Mouse (Mus musculus) adrenal gland (tissue): ENCODE measurements around the gene Fank1.

Experiments
- intact Hi-C: fragments of 180-260 bp; cut with DNase I; formaldehyde crosslinking; loops from one replicate; pipeline ENCODE4 v1.15.1; 2025

The Fank1 gene

GRCm38 (mm10) chr7:133889986-133890385, 113.3 kb downstream of the Fank1 start:
- intact Hi-C loops: no loop called here

DNA sequence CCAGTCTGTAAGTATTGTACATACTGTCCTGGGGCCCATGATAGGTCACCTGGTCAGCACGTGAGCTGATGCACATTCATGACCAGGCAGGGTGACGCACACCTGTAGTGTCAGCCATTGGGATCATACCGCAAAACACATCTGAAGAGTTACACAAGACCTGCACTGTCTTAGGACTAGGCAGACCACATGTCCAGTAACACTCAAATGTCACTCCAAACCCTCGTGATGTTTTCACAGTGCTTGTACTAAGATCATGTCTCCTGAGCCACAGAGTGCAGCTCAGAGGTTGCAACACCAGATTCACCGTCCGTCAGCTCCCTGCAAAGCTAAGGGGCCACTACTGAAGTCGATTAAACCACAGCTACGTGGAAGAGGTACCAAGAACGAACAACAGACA, 114.6 kb downstream of the Fank1 start:
- intact Hi-C loops: no loop called here

- intact Hi-C loops: no loop called here
Observed at GRCm38 (mm10) chr7:133891796-133892195, 115.1 kb downstream of the Fank1 start.

DNA sequence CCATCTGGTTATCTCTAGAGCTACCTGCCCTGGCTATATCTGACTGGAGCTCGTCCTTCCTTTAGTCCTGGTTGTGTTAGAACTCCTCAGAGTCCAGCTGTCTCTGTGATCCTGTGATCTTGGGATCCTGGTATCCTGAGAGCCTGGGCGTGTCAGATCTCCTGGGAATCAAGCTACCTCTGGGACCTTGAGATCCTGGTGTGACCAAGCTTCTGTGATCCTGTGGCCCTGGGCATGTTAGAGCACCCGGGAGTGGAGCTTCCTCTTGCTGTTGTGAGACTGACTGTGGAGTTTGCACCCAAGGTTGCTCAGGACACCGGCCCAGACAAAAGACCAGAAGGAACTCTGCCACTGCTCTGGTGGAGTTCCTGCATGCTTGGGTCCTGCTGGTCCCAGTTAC, 122.7 kb downstream of the Fank1 start:
- intact Hi-C loops: no loop called here

DNA sequence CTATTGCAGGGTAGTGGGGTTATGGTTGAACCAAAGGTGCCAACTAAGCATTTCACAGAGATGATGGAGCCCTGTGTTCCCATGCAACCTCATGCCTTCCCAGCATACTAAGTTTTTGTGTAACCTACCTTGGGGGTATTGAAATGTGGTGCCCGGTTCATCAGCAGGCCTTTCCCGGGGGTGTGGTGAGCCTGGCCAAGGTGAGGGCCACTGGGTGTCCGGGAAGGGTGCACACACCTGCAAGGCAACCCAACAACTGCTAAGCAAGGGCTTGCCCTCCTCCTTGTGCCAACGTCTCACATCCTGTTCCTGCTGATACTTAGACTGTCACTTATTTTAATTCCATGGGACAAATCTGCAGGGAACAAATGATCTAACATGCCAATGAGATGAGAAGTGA, 132.3 kb downstream of the Fank1 start:
- intact Hi-C loops: no loop called here

GRCm38 (mm10) chr7:133909833-133910375, 133.2 kb downstream of the Fank1 start:
- intact Hi-C loops: no loop called here

GRCm38 (mm10) chr7:133911881-133912280, 135.2 kb downstream of the Fank1 start:
- intact Hi-C loops: no loop called here

DNA sequence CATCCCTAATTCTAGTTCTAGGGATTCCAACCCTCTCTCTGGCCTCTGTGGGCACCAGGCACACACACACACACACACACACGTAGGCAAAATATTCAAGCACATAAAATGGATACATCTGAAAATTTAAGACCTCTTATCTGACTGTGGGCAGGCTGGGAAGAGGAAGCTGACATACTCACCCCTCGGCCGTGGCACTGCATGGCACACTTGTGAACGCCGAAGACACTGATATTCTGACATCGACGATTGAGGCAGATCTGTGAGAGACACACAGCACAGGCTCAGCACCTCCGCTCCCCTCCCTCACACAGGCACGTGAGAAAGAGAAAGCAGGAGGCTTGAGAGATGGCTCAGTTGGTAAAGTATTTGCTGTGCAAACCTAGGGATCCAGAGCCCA, 139.6 kb downstream of the Fank1 start:
- intact Hi-C loops: no loop called here

DNA sequence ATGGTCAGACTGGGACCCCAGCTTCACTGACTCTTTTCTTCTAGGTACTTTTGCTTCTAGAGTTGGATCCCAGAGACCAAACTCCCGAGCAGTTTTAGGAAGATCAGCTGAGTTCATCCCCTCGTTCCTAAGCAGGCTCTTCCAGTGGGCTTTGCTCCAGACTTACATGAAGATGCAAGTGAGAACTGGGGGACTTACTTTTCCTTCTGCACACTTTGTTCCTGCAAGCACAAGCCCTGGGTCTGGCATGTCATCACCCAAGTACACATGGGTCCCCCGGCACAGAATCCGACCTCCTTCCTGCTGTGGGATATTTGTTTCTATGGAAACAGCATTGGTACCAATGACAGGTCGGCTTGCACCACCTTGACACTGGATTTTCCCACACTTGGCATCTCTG, 142.6 kb downstream of the Fank1 start:
- intact Hi-C loops: no loop called here

GRCm38 (mm10) chr7:133919918-133920317, 143.3 kb downstream of the Fank1 start:
- intact Hi-C loops: no loop called here

DNA sequence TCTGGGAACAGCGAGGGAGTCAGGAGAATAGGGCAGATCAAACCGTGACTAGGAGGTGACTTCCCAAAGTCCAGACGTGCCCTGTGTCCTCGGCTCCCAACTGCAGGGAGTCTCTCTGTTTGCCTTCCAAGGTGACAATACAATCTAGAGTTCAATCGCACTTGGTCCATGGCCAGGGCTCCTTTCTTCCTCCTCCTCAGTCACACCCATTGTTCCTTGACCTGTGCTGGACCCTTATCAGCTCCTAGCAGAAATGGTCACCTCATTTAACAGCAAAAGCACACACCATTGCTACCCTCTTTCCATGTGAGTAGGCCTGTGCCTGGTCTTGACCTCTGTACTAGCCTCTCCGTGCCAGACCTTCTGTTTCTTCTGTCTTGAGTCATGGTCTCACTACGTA, 144.1 kb downstream of the Fank1 start:
- intact Hi-C loops: no loop called here

GRCm38 (mm10) chr7:133921291-133921690, 144.6 kb downstream of the Fank1 start:
- intact Hi-C loops: no loop called here

- intact Hi-C loops: no loop called here
Observed at GRCm38 (mm10) chr7:133923994-133924393, 147.3 kb downstream of the Fank1 start.

- intact Hi-C loops: no loop called here
Observed at GRCm38 (mm10) chr7:133925771-133926170, 149.1 kb downstream of the Fank1 start.

GRCm38 (mm10) chr7:133928981-133929380, 152.3 kb downstream of the Fank1 start:
- intact Hi-C loops: no loop called here
